Mouse (Mus musculus) left cerebral cortex, postnatal 4 days (tissue): ENCODE data around the gene Adgrg6. TPM values are rescaled to one million over a fixed set of nuclear protein-coding genes. Genes with fewer than 3 reads are reported as not detected.
A peak's percentile ranks its signal among the peaks of the same experiment; 100 is the strongest.

Experiments used
- DNase-seq: peaks from one replicate; pipeline ENCODE4 v3.0.0-alpha.2; 2022
- intact Hi-C: fragments of 180-260 bp; cut with DNase I; formaldehyde crosslinking; loops from one replicate; pipeline ENCODE4 v1.15.1; 2025
- total RNA-seq, 2 experiments: library from RNA; stranded (reverse); gene quantifications; 2 replicates each; pipeline ENCODE4 v1.2.3; 2021

Adgrg6 gene
- total RNA-seq, 2 experiments from 2014 or later: 3.6 to 4.5 TPM

DNA sequence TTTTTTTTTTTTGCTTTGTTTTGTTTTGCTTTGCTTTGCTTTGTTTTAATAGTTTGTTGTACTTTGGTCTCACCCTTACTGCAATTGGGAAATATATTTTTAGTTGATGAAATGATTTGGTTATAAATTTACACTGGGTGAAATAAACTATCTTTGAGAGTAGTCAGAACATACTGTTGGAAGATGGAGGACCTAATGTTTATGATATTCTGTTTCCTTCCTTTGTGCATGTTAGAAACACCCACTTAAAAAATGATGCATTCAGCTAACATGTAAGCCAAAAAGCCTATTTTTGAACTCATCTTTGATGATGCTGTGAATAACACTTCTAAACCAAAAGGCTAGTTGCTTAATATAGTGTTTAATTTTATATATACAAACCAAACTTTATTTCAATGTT is 50.3 kb downstream of the Adgrg6 start:
- intact Hi-C loops: no loop called here

DNA sequence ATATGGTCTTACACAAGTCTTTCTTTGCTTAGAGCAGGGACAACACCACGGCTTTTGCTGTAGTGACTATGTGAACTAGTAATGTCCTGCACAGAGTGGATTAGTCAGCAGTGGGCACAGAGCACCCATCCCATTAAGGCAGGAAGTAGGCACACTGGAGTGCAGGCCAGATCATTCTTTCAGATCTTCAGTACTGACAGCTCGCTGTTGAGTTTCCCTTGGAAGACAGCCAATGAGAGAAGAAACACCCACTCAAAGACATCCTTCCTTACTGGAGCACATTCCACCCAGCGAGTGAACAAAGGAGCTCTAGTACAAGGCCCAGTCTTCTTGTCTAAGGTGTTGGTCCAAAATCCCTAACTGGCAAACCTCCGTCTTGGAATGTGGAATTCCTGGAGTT is 53.6 kb downstream of the Adgrg6 start:
- intact Hi-C loops: no loop called here
- DNase-seq: no peak

More for the DNA sequence above, 50.3 kb downstream of the Adgrg6 start:
- no peak for DNase-seq

DNA sequence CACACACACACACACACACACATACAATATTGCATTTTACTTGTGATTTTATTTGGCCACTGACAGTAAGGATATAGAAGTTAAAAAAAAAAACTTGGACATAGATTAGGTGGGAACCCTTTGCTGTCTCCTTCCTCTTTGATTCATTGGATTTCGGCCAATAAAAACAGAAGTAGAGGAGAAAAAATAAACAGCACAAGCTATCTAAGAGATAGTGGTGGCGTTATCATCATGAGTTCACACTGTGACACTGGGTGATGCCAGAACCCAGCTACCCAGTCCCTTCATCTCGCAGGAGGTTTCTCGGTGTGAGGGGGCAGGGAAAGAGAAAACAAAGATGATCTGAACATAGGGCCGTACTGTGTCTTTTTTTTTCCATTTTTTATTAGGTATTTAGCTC is 62.2 kb downstream of the Adgrg6 start:
- intact Hi-C loops: no loop called here
- no peak for DNase-seq

GRCm38 (mm10) chr10:14482483-14482882 is 63.0 kb downstream of the Adgrg6 start:
- intact Hi-C loops: no loop called here
- peak; percentile 56 for DNase-seq

DNA sequence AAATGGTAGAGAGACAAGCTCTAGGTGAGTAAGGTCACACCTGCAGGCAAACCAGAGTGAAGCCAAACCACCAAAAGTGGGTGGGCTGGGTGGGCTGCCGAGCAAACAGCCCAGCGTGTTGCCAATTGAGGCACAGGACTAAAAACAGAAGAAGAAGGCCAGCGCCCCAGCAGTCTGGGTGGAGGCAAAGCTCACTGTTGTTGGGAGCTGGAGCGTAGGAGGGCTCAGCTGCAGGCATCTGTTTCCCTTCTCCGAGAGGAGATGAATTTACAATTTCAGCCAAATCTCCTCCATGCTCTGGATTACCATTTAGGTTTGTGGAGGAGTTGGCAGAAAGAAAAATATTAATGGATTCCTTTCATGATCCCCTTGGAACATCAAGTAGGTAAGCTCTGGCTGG is 64.5 kb downstream of the Adgrg6 start:
- intact Hi-C loops: no loop called here
- DNase-seq: peak; percentile 1

DNA sequence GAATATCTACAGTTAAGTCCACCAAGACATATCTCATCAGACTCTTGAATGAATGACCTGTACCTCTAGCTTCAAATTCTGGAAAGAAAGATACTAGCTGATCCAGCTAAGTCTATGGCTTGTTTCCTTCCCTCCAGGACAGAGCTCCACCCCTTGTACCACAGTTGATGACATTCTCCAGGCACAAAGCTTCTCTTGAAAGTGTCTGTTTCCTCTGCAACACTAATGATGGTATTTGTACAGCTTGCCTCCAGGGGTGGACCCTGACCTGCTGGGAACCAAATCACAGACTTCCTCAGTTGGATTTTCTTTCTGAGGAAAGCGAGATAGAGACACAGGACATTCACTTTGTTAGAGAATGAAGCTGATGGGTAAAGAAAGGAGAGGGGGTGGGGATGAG is 69.1 kb downstream of the Adgrg6 start:
- intact Hi-C loops: no loop called here
- no peak for DNase-seq

GRCm38 (mm10) chr10:14475641-14476040 is 69.8 kb downstream of the Adgrg6 start:
- no peak for DNase-seq
- intact Hi-C loops: no loop called here

- intact Hi-C loops: no loop called here
These were observed 70.7 kb downstream of the Adgrg6 start for GRCm38 (mm10) chr10:14474541-14475305.

GRCm38 (mm10) chr10:14471039-14471550 is 74.4 kb downstream of the Adgrg6 start:
- intact Hi-C loops: no loop called here

More at GRCm38 (mm10) chr10:14474541-14475305, 70.7 kb downstream of the Adgrg6 start:
- DNase-seq: no peak

GRCm38 (mm10) chr10:14468623-14469022 is 76.8 kb downstream of the Adgrg6 start:
- intact Hi-C loops: no loop called here
- no peak for DNase-seq

More at GRCm38 (mm10) chr10:14471039-14471550, 74.4 kb downstream of the Adgrg6 start:
- peak; percentile 18 for DNase-seq

- DNase-seq: no peak
- intact Hi-C loops: no loop called here
These were observed 81.5 kb downstream of the Adgrg6 start for GRCm38 (mm10) chr10:14463796-14464511.

- DNase-seq: no peak
- intact Hi-C loops: no loop called here
These were observed 84.4 kb downstream of the Adgrg6 start for GRCm38 (mm10) chr10:14460933-14461514.

- intact Hi-C loops: no loop called here
- no peak for DNase-seq
These were observed 85.1 kb downstream of the Adgrg6 start for GRCm38 (mm10) chr10:14460252-14460932.

DNA sequence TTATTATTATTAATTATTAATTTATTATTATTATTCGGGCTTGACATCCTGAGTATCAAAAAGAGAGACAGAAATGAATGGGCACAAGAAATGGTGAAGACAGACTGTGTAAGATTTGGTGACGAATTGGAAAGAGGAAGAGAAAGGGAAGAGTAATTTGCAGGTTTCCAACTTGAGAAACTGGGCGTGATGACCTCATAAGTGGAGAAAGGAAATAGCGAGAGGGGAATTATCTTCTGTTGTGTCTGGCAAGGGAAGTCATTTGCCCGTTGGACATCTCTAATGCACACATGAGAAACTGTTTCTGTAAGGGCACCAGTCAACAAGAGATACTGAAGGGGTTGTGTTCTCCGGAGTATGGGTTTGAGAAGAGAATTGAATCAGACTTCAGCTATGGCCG is 85.6 kb downstream of the Adgrg6 start:
- DNase-seq: no peak
- intact Hi-C loops: no loop called here

- intact Hi-C loops: no loop called here
- DNase-seq: no peak
These were observed 86.1 kb downstream of the Adgrg6 start for GRCm38 (mm10) chr10:14459330-14459729.

DNA sequence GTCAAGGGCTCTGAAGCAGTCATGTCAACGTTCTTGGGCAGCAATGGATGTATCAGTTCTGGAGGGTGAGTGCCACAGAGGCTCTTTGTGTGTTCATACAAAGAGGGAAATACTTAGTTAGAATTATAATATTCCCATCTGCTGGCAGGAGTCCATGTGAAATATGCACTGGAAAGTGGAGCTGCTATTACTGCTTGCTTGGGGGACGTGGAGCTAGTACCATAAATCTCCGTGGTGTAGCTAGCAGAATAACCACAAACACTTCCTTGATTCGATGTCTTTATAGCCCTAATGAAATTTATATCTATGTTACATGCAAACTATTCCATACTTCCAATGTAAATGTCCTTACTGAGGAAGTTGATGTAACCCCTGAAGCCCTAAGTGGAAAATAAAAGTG is 91.0 kb downstream of the Adgrg6 start:
- intact Hi-C loops: loop anchor here (5.0 kb wide), 1 partner anchor 253 kb away; the partner anchor contains the start of genes Nmbr and Vta1
- peak; percentile 17 for DNase-seq

- peak; percentile 6 for DNase-seq
- intact Hi-C loops: loop anchor here (5.0 kb wide), 1 partner anchor 255 kb away; the partner anchor contains the start of genes Nmbr and Vta1
These were observed 93.6 kb downstream of the Adgrg6 start for GRCm38 (mm10) chr10:14451811-14452210.

DNA sequence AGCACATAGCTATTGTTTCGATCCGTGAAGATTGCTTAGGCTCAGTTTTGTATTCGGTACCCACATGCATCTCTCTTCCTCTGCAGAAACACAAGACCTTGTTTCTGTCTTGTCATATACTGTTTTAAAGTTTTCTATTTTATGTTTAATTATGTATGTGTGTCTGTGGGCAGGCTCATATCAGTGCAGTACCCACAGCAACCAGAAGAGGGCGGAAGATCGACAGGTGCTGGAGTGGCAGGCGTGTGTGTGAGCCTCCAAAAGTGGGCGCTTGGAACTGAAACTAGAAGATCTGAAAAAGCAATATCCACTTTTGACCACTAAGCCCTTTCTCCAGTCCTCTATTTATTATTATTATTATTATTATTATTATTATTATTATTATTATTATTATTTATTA is 95.4 kb downstream of the Adgrg6 start:
- intact Hi-C loops: loop anchor here (5.0 kb wide), 1 partner anchor 257 kb away; the partner anchor contains the start of genes Nmbr and Vta1
- DNase-seq: no peak

DNA sequence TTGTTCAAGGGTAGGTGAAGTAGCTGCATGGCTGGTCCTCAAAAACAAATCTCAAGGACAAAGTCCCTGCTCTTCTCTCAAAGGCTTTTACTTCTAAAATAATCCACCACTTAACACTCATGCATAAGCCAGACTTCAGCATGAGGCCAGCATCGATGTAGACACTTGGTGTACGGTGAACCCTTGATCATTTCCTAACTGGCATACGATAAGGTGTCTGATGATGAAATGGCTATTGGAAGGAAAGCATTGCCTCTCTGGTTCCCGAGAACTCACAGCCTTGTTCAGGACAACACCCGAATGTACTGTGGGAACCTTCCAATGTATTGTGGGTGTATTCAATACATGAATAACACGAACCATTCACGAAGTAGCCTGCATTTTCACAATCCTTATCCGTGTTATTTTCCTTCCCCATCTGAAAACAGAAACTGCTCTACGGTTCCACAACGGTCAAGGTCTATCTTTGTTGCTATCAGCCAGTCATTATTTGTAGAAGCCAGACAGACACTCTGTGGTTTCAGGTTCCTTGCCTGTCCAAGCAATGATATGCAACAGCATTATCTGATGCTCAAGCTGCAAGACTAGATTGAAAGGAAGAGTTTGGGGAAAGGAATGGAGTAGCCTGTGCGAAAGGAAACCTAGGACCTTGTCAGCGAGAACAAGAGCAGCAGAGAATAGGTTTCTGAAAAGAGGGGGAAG is 99.7 kb downstream of the Adgrg6 start:
- DNase-seq: no peak
- intact Hi-C loops: no loop called here
